Mouse (Mus musculus): Measurements from ENCODE around the gene Gm49325.

GRCm38 (mm10) chr10:77622055-77622988 lies 16.3 kb downstream of the Gm49325 start, which contains the start of gene Ube2g2:
- no peak for TF ChIP-seq CTCF (IDR thresholded peaks at IDR 0.05; ENCODE audit: borderline replicate concordance, extremely low read depth, insufficient read depth, insufficient read length)
- peak; percentile 93 for TF ChIP-seq POLR2A (IDR thresholded peaks at IDR 0.05; ENCODE audit: borderline replicate concordance, extremely low read depth, insufficient read depth, insufficient read length, poor library complexity, severe bottlenecking)

All from brain, embryonic 14.5 days (tissue).